Mouse (Mus musculus) G1E (cell line): ENCODE data around the gene Olfr430.

Experiments
- CTCF ChIP-seq: IDR thresholded peaks from 2 replicates; pipeline ENCODE4 v1.5.1; 2012; ENCODE audit warnings: low read depth, low read length, inconsistent platforms, mixed read lengths
- GATA1 ChIP-seq: IDR thresholded peaks from 2 replicates; pipeline ENCODE4 v1.6.1; 2012; ENCODE audit warnings: borderline replicate concordance, low read length, inconsistent platforms, mixed read lengths
- GATA2 ChIP-seq: IDR thresholded peaks from 2 replicates; pipeline ENCODE4 v1.6.1; 2012; ENCODE audit warnings: low read depth, low read length, inconsistent platforms, borderline replicate concordance
- POLR2AphosphoS5 ChIP-seq: IDR thresholded peaks from 2 replicates; pipeline ENCODE4 v1.6.1; 2012; ENCODE audit warnings: low read depth, low read length, inconsistent platforms; ENCODE audit not compliant: insufficient replicate concordance
- TAL1 ChIP-seq: conservative IDR thresholded peaks from 2 replicates; pipeline ENCODE4 v1.6.1; 2012; ENCODE audit warnings: low read depth, low read length, inconsistent platforms, mixed read lengths

DNA sequence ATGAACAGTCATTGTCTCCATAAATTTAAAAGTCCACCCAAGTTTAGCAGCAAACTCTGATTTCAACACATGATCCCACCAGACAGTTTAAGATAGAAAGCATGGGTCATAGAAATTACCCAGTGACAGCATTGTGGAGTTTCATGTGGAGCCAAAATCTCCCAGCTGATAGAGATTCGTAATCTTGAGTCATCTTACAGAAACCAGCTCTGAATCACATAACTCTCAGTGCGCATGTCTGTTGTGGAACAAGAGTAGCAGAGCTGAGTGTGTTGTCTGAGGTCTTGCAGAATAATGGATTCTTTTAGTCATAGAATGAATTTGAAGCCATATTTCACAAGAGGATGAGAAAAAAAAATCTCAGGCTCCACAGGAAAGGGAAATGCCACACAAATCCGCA is 13.4 kb upstream of the Olfr430 start:
- TF ChIP-seq GATA2 (no peak), POLR2AphosphoS5 (no peak), GATA1 (no peak), CTCF (no peak), TAL1 (no peak)
